Mouse (Mus musculus): ENCODE measurements around the gene Ap3d1. TPM values are rescaled to one million over a fixed set of nuclear protein-coding genes. Genes with fewer than 3 reads are reported as not detected.

The Ap3d1 gene
- polyA plus RNA-seq, 1 experiment: 136 TPM

- DNase-seq: no peak
- Histone ChIP-seq H3K4me3 (replicated peaks; ENCODE audit: extremely low read depth, low read depth, low read length) (no peak overlapping the region), H3K4me1 (ENCODE audit: control insufficient read depth, insufficient read depth, low read length) (no peaks in the 10 kb centered on the region)
- TF ChIP-seq CTCF (IDR thresholded peaks at IDR 0.05; ENCODE audit: insufficient read depth, low read length): no peak
- no peak for TF ChIP-seq POLR2A (IDR thresholded peaks at IDR 0.05; ENCODE audit: borderline replicate concordance, extremely low read depth, low read depth, low read length)
- WGBS: 77% methylated on average over 5 of the region's 5 CpGs
Observed at GRCm38 (mm10) chr10:80727369-80728127, 14.5 kb downstream of the Ap3d1 start.

- 63% methylated on average over 1 of the region's 1 CpGs for WGBS
- TF ChIP-seq POLR2A (IDR thresholded peaks at IDR 0.05; ENCODE audit: borderline replicate concordance, extremely low read depth, low read depth, low read length) (no peak), CTCF (IDR thresholded peaks at IDR 0.05; ENCODE audit: insufficient read depth, low read length) (no peak)
Observed at GRCm38 (mm10) chr10:80717281-80717680, 24.8 kb downstream of the Ap3d1 start.

GRCm38 (mm10) chr10:80710834-80711233 lies 31.2 kb downstream of the Ap3d1 start:
- Histone ChIP-seq H3K4me3 (replicated peaks; ENCODE audit: extremely low read depth, low read depth, low read length) (no peak overlapping the region), H3K4me1 (ENCODE audit: control insufficient read depth, insufficient read depth, low read length) (no peaks in the 10 kb centered on the region)
- TF ChIP-seq POLR2A (IDR thresholded peaks at IDR 0.05; ENCODE audit: borderline replicate concordance, extremely low read depth, low read depth, low read length): no peak
- no peak for TF ChIP-seq CTCF (IDR thresholded peaks at IDR 0.05; ENCODE audit: insufficient read depth, low read length)
- no peak for DNase-seq
- WGBS: 71% methylated on average over 3 of the region's 3 CpGs

More at GRCm38 (mm10) chr10:80717281-80717680, 24.8 kb downstream of the Ap3d1 start:
- no peak overlapping the region for H3K4me3 ChIP-seq (replicated peaks; ENCODE audit: extremely low read depth, low read depth, low read length)
- H3K4me1 ChIP-seq (ENCODE audit: control insufficient read depth, insufficient read depth, low read length): no peaks in the 10 kb centered on the region
- no peak for DNase-seq

- Histone ChIP-seq H3K4me1 (ENCODE audit: control insufficient read depth, insufficient read depth, low read length) (0 out of 2 replicates have a peak, but pooled peaks cover 7% of the 10 kb centered on the region), H3K4me3 (replicated peaks; ENCODE audit: extremely low read depth, low read depth, low read length) (no peak overlapping the region)
- no peak for DNase-seq
- TF ChIP-seq POLR2A (IDR thresholded peaks at IDR 0.05; ENCODE audit: borderline replicate concordance, extremely low read depth, low read depth, low read length) (no peak), CTCF (IDR thresholded peaks at IDR 0.05; ENCODE audit: insufficient read depth, low read length) (no peak)
- 76% methylated on average over 3 of the region's 3 CpGs for WGBS
Observed at GRCm38 (mm10) chr10:80705479-80705878, 36.6 kb downstream of the Ap3d1 start.

GRCm38 (mm10) chr10:80705033-80705432 lies 37.0 kb downstream of the Ap3d1 start:
- TF ChIP-seq CTCF (IDR thresholded peaks at IDR 0.05; ENCODE audit: insufficient read depth, low read length): no peak
- no peak for TF ChIP-seq POLR2A (IDR thresholded peaks at IDR 0.05; ENCODE audit: borderline replicate concordance, extremely low read depth, low read depth, low read length)
- Histone ChIP-seq H3K4me1 (ENCODE audit: control insufficient read depth, insufficient read depth, low read length) (0 out of 2 replicates have a peak, but pooled peaks cover 7% of the 10 kb centered on the region), H3K4me3 (replicated peaks; ENCODE audit: extremely low read depth, low read depth, low read length) (no peak overlapping the region)
- no peak for DNase-seq
- 58% methylated on average over 3 of the region's 3 CpGs for WGBS

- WGBS: 83% methylated on average over 5 of the region's 5 CpGs
- DNase-seq: no peak
Observed at GRCm38 (mm10) chr10:80704418-80704817, 37.6 kb downstream of the Ap3d1 start.

GRCm38 (mm10) chr10:80703643-80704042 lies 38.4 kb downstream of the Ap3d1 start:
- no peak for DNase-seq
- 86% methylated on average over 5 of the region's 5 CpGs for WGBS
- TF ChIP-seq POLR2A (IDR thresholded peaks at IDR 0.05; ENCODE audit: borderline replicate concordance, extremely low read depth, low read depth, low read length): no peak
- no peak for TF ChIP-seq CTCF (IDR thresholded peaks at IDR 0.05; ENCODE audit: insufficient read depth, low read length)
- Histone ChIP-seq H3K4me3 (replicated peaks; ENCODE audit: extremely low read depth, low read depth, low read length) (no peak overlapping the region), H3K4me1 (ENCODE audit: control insufficient read depth, insufficient read depth, low read length) (0 out of 2 replicates have a peak, but pooled peaks cover 7% of the 10 kb centered on the region)

More at GRCm38 (mm10) chr10:80704418-80704817, 37.6 kb downstream of the Ap3d1 start:
- TF ChIP-seq POLR2A (IDR thresholded peaks at IDR 0.05; ENCODE audit: borderline replicate concordance, extremely low read depth, low read depth, low read length) (no peak), CTCF (IDR thresholded peaks at IDR 0.05; ENCODE audit: insufficient read depth, low read length) (no peak)
- H3K4me1 ChIP-seq (ENCODE audit: control insufficient read depth, insufficient read depth, low read length): 0 out of 2 replicates have a peak, but pooled peaks cover 7% of the 10 kb centered on the region
- H3K4me3 ChIP-seq (replicated peaks; ENCODE audit: extremely low read depth, low read depth, low read length): no peak overlapping the region

GRCm38 (mm10) chr10:80702536-80703390 lies 39.3 kb downstream of the Ap3d1 start:
- DNase-seq: peak; percentile 94
- WGBS: 2% methylated on average over 47 of the region's 47 CpGs
- Histone ChIP-seq H3K4me1 (ENCODE audit: control insufficient read depth, insufficient read depth, low read length) (0 out of 2 replicates have a peak, but pooled peaks cover 7% of the 10 kb centered on the region), H3K4me3 (replicated peaks; ENCODE audit: extremely low read depth, low read depth, low read length) (peak overlapping the region; percentile 77)
- TF ChIP-seq CTCF (IDR thresholded peaks at IDR 0.05; ENCODE audit: insufficient read depth, low read length): no peak
- peak; percentile 56; the same call in 1 of the 2 replicates for TF ChIP-seq POLR2A (IDR thresholded peaks at IDR 0.05; ENCODE audit: borderline replicate concordance, extremely low read depth, low read depth, low read length)
